Mouse (Mus musculus) liver, postnatal 0 days (tissue): ENCODE measurements around the gene Itsn2. TPM values are rescaled to one million over a fixed set of nuclear protein-coding genes. Genes with fewer than 3 reads are reported as not detected.

Experiments used
- ATAC-seq: fragments of 200-750 bp; cut with Nextera tagmentation; 2 replicates; pipeline ENCODE4 v1.8.0; 2017; ENCODE audit warnings: mild to moderate bottlenecking, moderate library complexity
- DNase-seq: peaks from one replicate; pipeline ENCODE4 v3.0.0-alpha.2; 2016
- H3K27ac ChIP-seq: fragments of 300-500 bp; sonication (generic); 2 replicates; pipeline ENCODE4 v1.5.1; 2014; ENCODE audit warnings: antibody characterized with exemption, moderate library complexity, mild to moderate bottlenecking, low read depth
- H3K27me3 ChIP-seq: fragments of 300-500 bp; sonication (generic); 2 replicates; pipeline ENCODE4 v1.6.1; 2014; ENCODE audit warnings: low read length, control low read depth, mixed read lengths; ENCODE audit not compliant: insufficient read depth
- H3K36me3 ChIP-seq: fragments of 300-500 bp; sonication (generic); replicated peaks from 2 replicates; pipeline ENCODE4 v1.6.1; 2014; ENCODE audit warnings: mild to moderate bottlenecking, control low read depth, low read length, moderate library complexity, mixed read lengths; ENCODE audit not compliant: insufficient read depth
- H3K4me1 ChIP-seq: fragments of 300-500 bp; sonication (generic); 2 replicates; pipeline ENCODE4 v1.6.1; 2014; ENCODE audit warnings: antibody characterized with exemption, mild to moderate bottlenecking, control low read depth; ENCODE audit not compliant: insufficient read depth
- H3K4me2 ChIP-seq: fragments of 300-500 bp; sonication (generic); 2 replicates; pipeline ENCODE4 v1.6.1; 2014; ENCODE audit warnings: low read depth, mild to moderate bottlenecking, low read length, moderate library complexity, mixed read lengths
- H3K4me3 ChIP-seq: fragments of 300-500 bp; sonication (generic); 2 replicates; pipeline ENCODE4 v1.5.1; 2014; ENCODE audit warnings: low read depth, low read length
- H3K9ac ChIP-seq: fragments of 300-500 bp; sonication (generic); replicated peaks from 2 replicates; pipeline ENCODE4 v1.6.1; 2014; ENCODE audit warnings: mild to moderate bottlenecking, moderate library complexity
- H3K9me3 ChIP-seq: fragments of 300-500 bp; sonication (generic); 2 replicates; pipeline ENCODE4 v1.6.1; 2016; ENCODE audit warnings: mild to moderate bottlenecking, control low read depth, low read length, mixed read lengths
- CTCF ChIP-seq: sonication (generic); IDR thresholded peaks from 2 replicates; pipeline ENCODE4 v1.5.1; 2016; ENCODE audit warnings: antibody characterized with exemption, low read depth
- EP300 ChIP-seq: IDR thresholded peaks from 2 replicates; pipeline ENCODE4 v1.6.1; 2016; ENCODE audit warnings: antibody characterized with exemption, low read depth, mild to moderate bottlenecking
- WGBS: fragments of 180-500 bp; shearing (Covaris S2); extraction: QIAGEN DNeasy Blood & Tissue Kit; methylation state at CpG from one replicate; pipeline ENCODE4 v1.1.7; 2014; ENCODE audit not compliant: insufficient replicate concordance; 5-methylcytosine and 5-hydroxymethylcytosine counted together
- polyA plus RNA-seq: library from polyadenylated mRNA; unstranded; fragments of >200 nt; fragmentation: Nextera tagmentation; extraction: Ambion mirVana; gene quantifications from 2 replicates; pipeline ENCODE4 v1.2.1, GENCODE M21; 2015

The Itsn2 gene
- polyA plus RNA-seq, 1 experiment from 2014 or later = 17.5 TPM

DNA sequence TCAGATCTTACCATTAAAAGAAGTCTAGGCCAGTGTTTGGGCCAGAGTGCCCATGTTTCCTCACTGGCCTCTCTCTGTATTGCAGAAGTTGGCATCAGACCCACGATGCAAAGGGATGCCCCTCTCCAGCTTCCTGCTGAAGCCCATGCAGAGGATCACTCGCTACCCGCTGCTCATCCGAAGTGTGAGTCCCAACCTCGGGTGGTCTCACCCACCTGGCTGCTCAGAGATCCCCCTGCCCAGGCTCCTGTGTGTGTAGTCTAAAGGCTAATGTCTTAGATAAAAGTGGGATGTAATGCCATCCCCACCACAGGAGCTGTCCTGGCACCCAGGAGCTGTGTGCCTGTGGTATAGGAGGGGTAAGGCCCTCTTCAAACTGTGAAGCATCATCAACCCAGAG lies 113.7 kb downstream of the Itsn2 start:
- no peak overlapping the region for H3K27ac ChIP-seq
- H3K4me2 ChIP-seq = no peak overlapping the region
- H3K36me3 ChIP-seq = peaks cover 42% of the 10 kb centered on the region
- no peak overlapping the region for H3K4me3 ChIP-seq
- no peaks in the 10 kb centered on the region for H3K9me3 ChIP-seq
- H3K4me1 ChIP-seq = no peaks in the 10 kb centered on the region
- TF ChIP-seq CTCF = no peak
- no peak for TF ChIP-seq EP300
- no peak overlapping the region for H3K9ac ChIP-seq
- no peak for DNase-seq
- ATAC-seq = no peak
- no peaks in the 10 kb centered on the region for H3K27me3 ChIP-seq
- 89% methylated on average over 5 of the region's 5 CpGs for WGBS

- Histone ChIP-seq H3K4me1 (no peaks in the 10 kb centered on the region), H3K9ac (no peak overlapping the region), H3K4me3 (no peak overlapping the region), H3K4me2 (no peak overlapping the region), H3K9me3 (no peaks in the 10 kb centered on the region), H3K27me3 (no peaks in the 10 kb centered on the region), H3K36me3 (peaks cover 41% of the 10 kb centered on the region), H3K27ac (no peak overlapping the region)
- TF ChIP-seq EP300 = no peak
- no peak for TF ChIP-seq CTCF
- DNase-seq (no peak), ATAC-seq (no peak)
- 89% methylated on average over 10 of the region's 10 CpGs for WGBS
These were observed 114.5 kb downstream of the Itsn2 start for GRCm38 (mm10) chr12:4706901-4707300.

DNA sequence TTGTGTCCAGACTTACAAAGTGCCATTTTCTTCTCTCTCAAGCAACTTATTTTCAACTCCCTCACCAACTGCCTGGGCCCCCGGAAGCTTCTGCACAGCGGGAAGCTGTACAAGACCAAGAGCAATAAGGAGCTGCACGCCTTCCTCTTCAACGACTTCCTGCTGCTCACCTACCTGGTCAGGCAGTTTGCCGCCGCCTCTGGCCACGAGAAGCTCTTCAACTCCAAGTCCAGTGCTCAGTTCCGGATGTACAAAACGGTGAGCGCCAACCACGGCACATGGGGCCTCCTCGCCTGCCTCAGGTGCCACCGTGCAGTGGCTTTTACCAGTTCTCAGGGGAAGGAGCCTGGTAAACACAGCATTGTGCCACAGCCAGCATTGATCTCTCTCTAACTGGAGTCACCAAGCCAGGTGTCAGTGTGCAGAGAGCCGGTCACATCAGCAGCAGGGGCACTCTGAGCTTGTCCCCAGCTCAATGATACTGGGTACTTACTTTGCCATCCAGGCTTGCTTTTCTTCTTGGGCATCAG lies 115.1 kb downstream of the Itsn2 start:
- no peak overlapping the region for H3K27ac ChIP-seq
- DNase-seq = peak; percentile 11
- no peaks in the 10 kb centered on the region for H3K4me1 ChIP-seq
- TF ChIP-seq EP300 = no peak
- no peak for TF ChIP-seq CTCF
- H3K4me3 ChIP-seq = no peak overlapping the region
- H3K9me3 ChIP-seq = no peaks in the 10 kb centered on the region
- H3K27me3 ChIP-seq = no peaks in the 10 kb centered on the region
- WGBS = 82% methylated on average over 14 of the region's 14 CpGs
- H3K36me3 ChIP-seq = peaks cover 37% of the 10 kb centered on the region
- no peak overlapping the region for H3K9ac ChIP-seq
- ATAC-seq = no peak
- H3K4me2 ChIP-seq = no peak overlapping the region

- Histone ChIP-seq H3K27ac (no peak overlapping the region), H3K36me3 (peaks cover 41% of the 10 kb centered on the region), H3K9ac (no peak overlapping the region), H3K4me2 (no peak overlapping the region), H3K9me3 (no peaks in the 10 kb centered on the region), H3K27me3 (no peaks in the 10 kb centered on the region), H3K4me1 (no peaks in the 10 kb centered on the region), H3K4me3 (no peak overlapping the region)
- DNase-seq (peak; percentile 8), ATAC-seq (no peak)
- TF ChIP-seq EP300 (no peak), CTCF (no peak)
- 81% methylated on average over 4 of the region's 4 CpGs for WGBS
These were observed 115.9 kb downstream of the Itsn2 start for GRCm38 (mm10) chr12:4708296-4708695.

DNA sequence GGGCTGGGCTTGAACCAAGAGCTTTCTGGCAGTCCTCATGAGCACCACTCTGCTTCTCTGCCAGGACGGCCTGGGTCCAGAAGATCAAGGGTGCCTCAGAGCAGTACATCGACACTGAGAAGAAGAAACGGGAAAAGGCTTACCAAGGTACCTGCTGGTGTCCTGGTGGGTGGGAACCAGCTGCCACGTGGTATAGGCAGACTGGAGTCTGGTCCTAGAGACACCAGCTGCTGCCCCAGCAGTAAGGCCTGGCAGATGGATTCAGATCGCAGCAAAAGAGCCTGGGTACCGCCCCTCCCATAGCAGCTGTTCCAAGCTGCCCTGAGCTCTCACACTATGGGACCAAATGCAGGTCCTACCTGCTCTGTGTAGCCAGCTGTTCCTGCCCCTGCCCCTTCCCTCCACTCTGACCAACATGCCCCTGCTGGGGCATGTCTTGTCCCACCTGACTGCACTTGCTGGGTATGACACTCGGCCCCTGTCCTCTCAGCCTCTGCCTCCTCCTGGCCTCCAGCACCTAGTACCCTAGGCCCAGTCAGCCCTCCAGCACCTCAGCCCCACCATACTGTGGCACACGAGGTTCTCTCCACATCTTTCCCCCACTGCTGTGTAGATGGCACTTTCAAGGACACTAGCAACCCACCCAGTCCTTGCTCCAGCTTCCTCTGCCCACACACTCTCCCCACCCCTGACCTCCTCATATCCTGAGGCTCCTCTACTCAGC lies 116.6 kb downstream of the Itsn2 start:
- H3K27ac ChIP-seq = no peak overlapping the region
- H3K9ac ChIP-seq = no peak overlapping the region
- ATAC-seq (no peak), DNase-seq (peak; percentile 10)
- H3K27me3 ChIP-seq = no peaks in the 10 kb centered on the region
- 69% methylated on average over 8 of the region's 8 CpGs for WGBS
- H3K36me3 ChIP-seq = peaks cover 45% of the 10 kb centered on the region
- no peaks in the 10 kb centered on the region for H3K4me1 ChIP-seq
- no peak overlapping the region for H3K4me2 ChIP-seq
- H3K9me3 ChIP-seq = no peaks in the 10 kb centered on the region
- no peak overlapping the region for H3K4me3 ChIP-seq
- TF ChIP-seq CTCF = no peak
- TF ChIP-seq EP300 = no peak

GRCm38 (mm10) chr12:4709926-4710325 lies 117.5 kb downstream of the Itsn2 start:
- H3K27me3 ChIP-seq = no peaks in the 10 kb centered on the region
- TF ChIP-seq CTCF (no peak), EP300 (no peak)

More at GRCm38 (mm10) chr12:4709926-4710325, 117.5 kb downstream of the Itsn2 start:
- peaks cover 50% of the 10 kb centered on the region for H3K36me3 ChIP-seq
- no peak overlapping the region for H3K4me3 ChIP-seq
- DNase-seq = no peak
- H3K9me3 ChIP-seq = no peaks in the 10 kb centered on the region
- no peaks in the 10 kb centered on the region for H3K4me1 ChIP-seq
- no peak overlapping the region for H3K27ac ChIP-seq
- H3K4me2 ChIP-seq = no peak overlapping the region
- no peak overlapping the region for H3K9ac ChIP-seq
- ATAC-seq = no peak
- WGBS = 82% methylated on average over 7 of the region's 7 CpGs
